Mouse (Mus musculus): ENCODE measurements at regions not wholly inside any gene's neighbourhood (a gene's known extent, or its start where the extent isn't known, plus 50 kb on each side); places are given as distances from the start of the nearest gene placed in this dataset.

DNA sequence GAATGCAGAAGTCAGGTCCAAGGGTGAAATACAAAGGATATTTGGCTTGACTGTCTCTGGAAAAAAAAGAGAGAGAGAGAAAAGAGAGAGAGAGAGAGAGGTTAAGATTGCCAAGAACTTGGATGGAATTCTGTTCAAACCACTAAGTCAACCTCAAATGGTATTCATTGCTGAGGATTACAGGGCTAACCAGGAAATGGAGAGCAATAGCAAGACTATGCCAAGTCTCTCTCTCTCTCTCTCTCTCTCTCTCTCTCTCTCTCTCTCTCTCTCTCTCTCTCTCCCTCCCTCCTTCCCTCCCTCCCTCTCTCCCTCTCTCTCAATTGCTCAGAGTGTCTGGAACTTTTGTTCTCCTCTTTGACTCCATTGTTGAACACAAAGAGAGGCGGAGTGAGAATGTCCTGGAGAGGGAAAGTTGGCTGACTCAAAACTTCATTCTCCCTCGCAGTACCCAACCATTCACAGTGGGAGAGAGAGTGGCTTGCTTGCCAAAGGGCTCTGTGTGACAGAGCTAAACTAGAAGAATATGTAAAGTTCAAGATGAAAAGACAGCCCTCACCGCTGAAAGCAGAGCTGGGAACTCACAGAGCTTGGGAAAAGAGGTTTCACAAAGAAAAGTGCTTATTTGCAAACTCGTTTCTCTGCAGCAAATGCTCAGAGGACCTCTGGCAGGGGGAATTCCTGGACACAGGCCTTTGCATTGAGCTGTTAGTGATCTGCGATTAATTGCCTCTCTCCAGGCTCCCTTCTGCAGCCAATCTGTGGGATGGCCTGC, 487.1 kb upstream of the Cdh11 start:
- Histone ChIP-seq H3K27ac (replicated peaks in 1 of 2; ENCODE audit: control insufficient read depth in 1 of 2, insufficient read depth in 1 of 2, low read depth in 2 of 2, low read length in 2 of 2) (no peak overlapping the region), H3K27me3 (ENCODE audit: control insufficient read depth, insufficient read depth, low read length) (no peaks in the 10 kb centered on the region), H3K9me3 (ENCODE audit: control insufficient read depth, low read length) (no peaks in the 10 kb centered on the region), H3K9ac (ENCODE audit: low read length) (no peak overlapping the region), H3K36me3 (ENCODE audit: control insufficient read depth, insufficient read depth, low read length) (no peaks in the 10 kb centered on the region), H3K4me3 (ENCODE audit: control insufficient read depth in 1 of 2, insufficient read depth in 1 of 2, low read depth in 1 of 2, low read length in 2 of 2) (no peak overlapping the region), H3K4me2 (ENCODE audit: low read length) (no peak overlapping the region), H3K4me1 (ENCODE audit: control insufficient read depth in 2 of 2, insufficient read depth in 2 of 2, low read length in 2 of 2) (peaks cover 0 to 2% of the 10 kb centered on the region in 2 experiments; a peak in 1 of 4 replicates)
- no peak for ATAC-seq (ENCODE audit: insufficient number of reproducible peaks, insufficient read depth, low FRiP score, low read depth)
- 33% methylated on average over 5 of the region's 5 CpGs for WGBS

DNA sequence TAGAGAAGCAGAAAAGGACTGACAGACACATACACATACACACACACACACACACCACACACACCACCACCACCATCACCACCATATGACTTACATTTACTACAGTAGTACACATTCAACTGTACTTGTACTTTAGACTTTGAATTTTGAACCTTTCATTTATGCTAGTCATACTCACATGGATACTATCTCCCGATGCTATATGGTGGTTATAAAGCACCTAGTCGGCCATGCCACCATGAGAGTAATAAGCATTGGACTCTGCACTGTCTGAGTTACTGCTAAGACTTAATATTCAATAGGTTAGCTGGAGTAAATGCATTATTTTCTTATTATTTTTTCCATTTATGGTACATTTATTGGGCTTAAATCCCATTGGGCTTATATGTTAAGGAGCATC, 488.0 kb upstream of the Cdh11 start:
- Histone ChIP-seq H3K4me2 (ENCODE audit: low read length) (no peak overlapping the region), H3K9ac (ENCODE audit: low read length) (no peak overlapping the region), H3K27me3 (ENCODE audit: control insufficient read depth, insufficient read depth, low read length) (no peaks in the 10 kb centered on the region), H3K9me3 (ENCODE audit: control insufficient read depth, low read length) (no peaks in the 10 kb centered on the region), H3K4me3 (ENCODE audit: control insufficient read depth in 1 of 2, insufficient read depth in 1 of 2, low read depth in 1 of 2, low read length in 2 of 2) (no peak overlapping the region), H3K36me3 (ENCODE audit: control insufficient read depth, insufficient read depth, low read length) (no peaks in the 10 kb centered on the region), H3K27ac (replicated peaks in 1 of 2; ENCODE audit: control insufficient read depth in 1 of 2, insufficient read depth in 1 of 2, low read depth in 2 of 2, low read length in 2 of 2) (no peak overlapping the region), H3K4me1 (ENCODE audit: control insufficient read depth in 2 of 2, insufficient read depth in 2 of 2, low read length in 2 of 2) (peaks cover 0 to 2% of the 10 kb centered on the region in 2 experiments; a peak in 1 of 4 replicates)
- no peak for ATAC-seq (ENCODE audit: insufficient number of reproducible peaks, insufficient read depth, low FRiP score, low read depth)
- 83% methylated on average over 2 of the region's 2 CpGs for WGBS

DNA sequence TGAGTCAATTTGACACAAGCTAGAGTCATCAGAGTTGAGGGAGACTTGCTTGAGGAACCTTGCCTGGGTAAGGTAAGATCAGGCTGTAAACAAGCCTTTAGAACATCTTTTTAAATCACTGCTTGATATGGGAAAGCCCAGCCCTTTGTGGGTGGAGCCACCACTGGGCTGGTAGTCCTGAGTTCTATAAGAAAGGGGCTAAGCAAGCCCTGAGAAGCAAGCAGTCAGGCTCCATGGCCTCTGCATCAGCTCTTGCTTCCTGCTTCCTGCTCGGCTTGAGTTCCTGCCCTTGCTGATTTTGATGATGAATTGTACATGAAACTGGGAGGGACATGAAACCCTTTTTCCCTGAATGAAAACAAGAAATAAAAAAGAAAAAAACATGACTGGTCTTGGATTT, 496.4 kb upstream of the Cdh11 start:
- no peaks in the 10 kb centered on the region for H3K27me3 ChIP-seq (ENCODE audit: control insufficient read depth, insufficient read depth, low read length)
- 33% methylated on average over 1 of the region's 1 CpGs for WGBS
- no peak overlapping the region for H3K4me2 ChIP-seq (ENCODE audit: low read length)
- H3K36me3 ChIP-seq (ENCODE audit: control insufficient read depth, insufficient read depth, low read length), result no peaks in the 10 kb centered on the region
- no peak overlapping the region for H3K27ac ChIP-seq (replicated peaks in 1 of 2; ENCODE audit: control insufficient read depth in 1 of 2, insufficient read depth in 1 of 2, low read depth in 2 of 2, low read length in 2 of 2)
- H3K9ac ChIP-seq (ENCODE audit: low read length), result no peak overlapping the region
- H3K4me3 ChIP-seq (ENCODE audit: control insufficient read depth in 1 of 2, insufficient read depth in 1 of 2, low read depth in 1 of 2, low read length in 2 of 2), result no peak overlapping the region
- ATAC-seq (ENCODE audit: insufficient number of reproducible peaks, insufficient read depth, low FRiP score, low read depth), result no peak
- no peaks in the 10 kb centered on the region for H3K9me3 ChIP-seq (ENCODE audit: control insufficient read depth, low read length)
- no peaks in the 10 kb centered on the region for H3K4me1 ChIP-seq (ENCODE audit: control insufficient read depth in 2 of 2, insufficient read depth in 2 of 2, low read length in 2 of 2)

DNA sequence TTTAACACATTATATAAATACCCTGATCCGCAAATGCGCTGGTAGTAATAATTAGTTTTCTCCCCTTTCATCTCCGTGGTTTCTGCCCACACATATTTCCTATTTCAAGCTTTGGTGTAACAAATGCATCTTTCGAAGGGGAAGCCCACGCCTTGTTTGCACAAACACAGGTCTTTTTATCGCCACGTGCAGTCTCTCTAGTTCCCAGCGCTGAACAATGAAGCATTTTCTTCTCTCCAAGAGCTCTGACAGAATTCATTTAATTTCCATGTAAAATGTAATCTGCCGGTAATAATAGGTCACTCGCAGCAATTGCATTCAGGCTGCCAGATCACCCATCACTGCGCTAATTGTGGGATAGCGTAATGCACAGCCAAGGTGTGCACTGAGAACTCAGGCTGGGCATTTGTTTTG, 503.1 kb upstream of the Cdh11 start:
- ATAC-seq (ENCODE audit: insufficient number of reproducible peaks, insufficient read depth, low FRiP score, low read depth), result no peak
- WGBS, result 86% methylated on average over 12 of the region's 12 CpGs
- H3K9me3 ChIP-seq (ENCODE audit: control insufficient read depth, low read length), result no peaks in the 10 kb centered on the region
- no peak overlapping the region for H3K27ac ChIP-seq (replicated peaks in 1 of 2; ENCODE audit: control insufficient read depth in 1 of 2, insufficient read depth in 1 of 2, low read depth in 2 of 2, low read length in 2 of 2)
- no peaks in the 10 kb centered on the region for H3K27me3 ChIP-seq (ENCODE audit: control insufficient read depth, insufficient read depth, low read length)
- no peak overlapping the region for H3K9ac ChIP-seq (ENCODE audit: low read length)
- no peak overlapping the region for H3K4me3 ChIP-seq (ENCODE audit: control insufficient read depth in 1 of 2, insufficient read depth in 1 of 2, low read depth in 1 of 2, low read length in 2 of 2)
- no peaks in the 10 kb centered on the region for H3K4me1 ChIP-seq (ENCODE audit: control insufficient read depth in 2 of 2, insufficient read depth in 2 of 2, low read length in 2 of 2)
- H3K36me3 ChIP-seq (ENCODE audit: control insufficient read depth, insufficient read depth, low read length), result no peaks in the 10 kb centered on the region
- no peak overlapping the region for H3K4me2 ChIP-seq (ENCODE audit: low read length)

DNA sequence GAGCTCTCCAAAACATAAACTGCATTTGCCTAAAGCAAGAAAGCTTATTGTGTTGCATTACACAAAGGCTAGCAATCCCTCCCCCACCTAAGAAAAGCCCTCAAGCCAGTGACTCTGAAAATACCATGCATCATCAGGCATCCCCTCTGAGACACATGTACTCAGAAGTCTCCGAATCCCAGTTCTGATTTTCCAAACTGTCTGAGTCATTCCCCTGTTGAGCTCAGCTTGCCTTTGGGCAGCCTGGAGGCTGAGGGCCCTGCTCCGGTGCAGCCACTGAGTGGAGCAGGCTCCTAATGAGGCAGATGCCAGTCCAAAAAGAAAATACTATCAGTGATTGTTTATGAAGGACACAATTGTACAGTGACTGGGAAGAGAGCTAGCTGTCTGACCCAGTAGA, 507.5 kb upstream of the Cdh11 start:
- no peak for ATAC-seq (ENCODE audit: insufficient number of reproducible peaks, insufficient read depth, low FRiP score, low read depth)
- no peak overlapping the region for H3K9ac ChIP-seq (ENCODE audit: low read length)
- no peaks in the 10 kb centered on the region for H3K9me3 ChIP-seq (ENCODE audit: control insufficient read depth, low read length)
- H3K4me3 ChIP-seq (ENCODE audit: control insufficient read depth in 1 of 2, insufficient read depth in 1 of 2, low read depth in 1 of 2, low read length in 2 of 2), result no peak overlapping the region
- H3K4me1 ChIP-seq (ENCODE audit: control insufficient read depth in 2 of 2, insufficient read depth in 2 of 2, low read length in 2 of 2), result no peaks in the 10 kb centered on the region
- H3K4me2 ChIP-seq (ENCODE audit: low read length), result no peak overlapping the region
- H3K27me3 ChIP-seq (ENCODE audit: control insufficient read depth, insufficient read depth, low read length), result no peaks in the 10 kb centered on the region
- WGBS, result 71% methylated on average over 2 of the region's 2 CpGs
- H3K27ac ChIP-seq (replicated peaks in 1 of 2; ENCODE audit: control insufficient read depth in 1 of 2, insufficient read depth in 1 of 2, low read depth in 2 of 2, low read length in 2 of 2), result no peak overlapping the region
- H3K36me3 ChIP-seq (ENCODE audit: control insufficient read depth, insufficient read depth, low read length), result no peaks in the 10 kb centered on the region

DNA sequence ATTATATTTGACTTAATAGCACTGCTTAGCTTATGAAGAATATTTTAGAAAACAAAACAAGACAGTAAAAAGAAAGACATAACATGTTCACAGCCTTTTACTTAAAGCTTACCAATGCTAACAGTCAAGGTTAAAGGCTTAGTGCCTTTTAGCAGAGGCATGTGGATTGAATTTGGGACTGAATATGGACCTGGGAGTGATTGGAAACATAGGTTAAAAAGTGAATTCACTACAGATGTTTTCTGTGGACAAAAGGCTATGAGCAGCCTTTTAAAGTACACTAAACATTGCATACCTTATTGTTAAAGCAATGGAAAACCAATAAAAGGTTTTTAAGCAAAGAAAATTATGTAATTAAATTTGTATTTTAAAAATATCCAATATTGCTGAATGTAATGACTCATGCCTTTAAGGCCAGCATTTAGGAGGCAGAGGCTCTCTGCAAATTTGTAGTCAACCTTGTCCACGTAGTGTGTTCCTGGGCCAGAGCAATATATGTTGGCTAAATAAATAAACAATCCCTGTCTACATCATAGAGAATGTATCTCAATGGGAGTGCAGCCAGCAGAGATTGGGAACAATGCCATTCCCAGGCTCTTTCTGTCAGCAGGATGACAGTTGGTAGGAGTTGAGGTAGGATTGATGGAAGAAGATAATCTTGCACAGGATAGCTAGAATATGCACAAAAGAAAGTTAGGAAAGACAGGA, 521.2 kb upstream of the Cdh11 start:
- H3K4me2 ChIP-seq (ENCODE audit: low read length), result no peak overlapping the region
- H3K4me1 ChIP-seq (ENCODE audit: control insufficient read depth in 2 of 2, insufficient read depth in 2 of 2, low read length in 2 of 2), result no peaks in the 10 kb centered on the region
- no peak overlapping the region for H3K27ac ChIP-seq (replicated peaks in 1 of 2; ENCODE audit: control insufficient read depth in 1 of 2, insufficient read depth in 1 of 2, low read depth in 2 of 2, low read length in 2 of 2)
- H3K27me3 ChIP-seq (ENCODE audit: control insufficient read depth, insufficient read depth, low read length), result no peaks in the 10 kb centered on the region
- H3K9me3 ChIP-seq (ENCODE audit: control insufficient read depth, low read length), result no peaks in the 10 kb centered on the region
- H3K36me3 ChIP-seq (ENCODE audit: control insufficient read depth, insufficient read depth, low read length), result no peaks in the 10 kb centered on the region
- H3K9ac ChIP-seq (ENCODE audit: low read length), result no peak overlapping the region
- no peak overlapping the region for H3K4me3 ChIP-seq (ENCODE audit: control insufficient read depth in 1 of 2, insufficient read depth in 1 of 2, low read depth in 1 of 2, low read length in 2 of 2)
- 57% methylated on average over 1 of the region's 1 CpGs for WGBS
- ATAC-seq (ENCODE audit: insufficient number of reproducible peaks, insufficient read depth, low FRiP score, low read depth), result no peak

DNA sequence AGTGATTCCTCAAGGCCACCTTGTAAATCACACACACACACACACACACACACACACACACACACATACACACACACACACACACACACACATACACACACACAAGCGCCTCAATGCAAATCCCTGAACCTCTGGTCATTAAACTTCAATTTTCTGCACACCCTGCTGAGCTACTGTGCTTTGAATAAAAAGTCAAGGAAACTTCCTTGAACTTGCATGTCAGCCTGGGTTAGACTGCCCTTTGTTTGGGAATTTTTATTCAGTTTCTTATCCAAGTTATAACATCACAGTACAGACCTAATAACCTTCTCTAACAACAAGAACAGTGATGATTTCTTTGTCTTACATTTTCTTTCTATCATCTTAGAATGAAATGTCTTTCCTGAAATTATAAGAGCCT, 528.1 kb upstream of the Cdh11 start:
- Histone ChIP-seq H3K9me3 (ENCODE audit: control insufficient read depth, low read length) (no peaks in the 10 kb centered on the region), H3K27ac (replicated peaks in 1 of 2; ENCODE audit: control insufficient read depth in 1 of 2, insufficient read depth in 1 of 2, low read depth in 2 of 2, low read length in 2 of 2) (no peak overlapping the region), H3K4me3 (ENCODE audit: control insufficient read depth in 1 of 2, insufficient read depth in 1 of 2, low read depth in 1 of 2, low read length in 2 of 2) (no peak overlapping the region), H3K36me3 (ENCODE audit: control insufficient read depth, insufficient read depth, low read length) (no peaks in the 10 kb centered on the region), H3K9ac (ENCODE audit: low read length) (no peak overlapping the region), H3K4me2 (ENCODE audit: low read length) (no peak overlapping the region), H3K27me3 (ENCODE audit: control insufficient read depth, insufficient read depth, low read length) (no peaks in the 10 kb centered on the region), H3K4me1 (ENCODE audit: control insufficient read depth in 2 of 2, insufficient read depth in 2 of 2, low read length in 2 of 2) (no peaks in the 10 kb centered on the region)
- 90% methylated on average over 1 of the region's 1 CpGs for WGBS
- no peak for ATAC-seq (ENCODE audit: insufficient number of reproducible peaks, insufficient read depth, low FRiP score, low read depth)
